ENCODE assay signal across 18 mouse cellular contexts in genomic region chr19:12585310-12585709, GRCm38 (mm10). TPM values are rescaled to one million over a fixed set of nuclear protein-coding genes. Genes with fewer than 3 reads are reported as not detected.
A peak's percentile ranks its signal among the peaks of the same experiment; 100 is the strongest.
DNase-seq lines count a peak whose midpoint lies in the region; ATAC-seq lines count a peak whose summit lies in the region.
"Had no signal": no experiment of that assay in that cellular context is flagged by ENCODE, and none has a peak within 500 bp of the region (broad histone marks: within the 10 kb centered on the region; RNA-seq: fewer than 3 reads in every experiment).

No protein-coding gene starts in this region.

- H3K27ac ChIP-seq in hindbrain, embryonic 16.5 days (ENCODE audit: low read depth, low read length), result no peak overlapping the region
- H3K27ac ChIP-seq: heart, embryonic 15.5 days; kidney, embryonic 15.5 days; limb, embryonic 13.5 days; lung, embryonic 15.5 days; midbrain, embryonic 12.5 days had no signal

- no peaks in the 10 kb centered on the region for H3K4me1 ChIP-seq in hindbrain, embryonic 16.5 days (ENCODE audit: control insufficient read depth, insufficient read depth, low read depth, low read length)
- H3K4me1 ChIP-seq: heart, embryonic 15.5 days; kidney, embryonic 15.5 days; limb, embryonic 13.5 days; lung, embryonic 15.5 days; midbrain, embryonic 12.5 days had no signal

- H3K9ac ChIP-seq in hindbrain, embryonic 16.5 days (ENCODE audit: low read depth, low read length), result no peak overlapping the region
- H3K9ac ChIP-seq: heart, embryonic 15.5 days; kidney, embryonic 15.5 days; limb, embryonic 13.5 days; lung, embryonic 15.5 days; midbrain, embryonic 12.5 days had no signal

- H3K9me3 ChIP-seq in hindbrain, embryonic 16.5 days (ENCODE audit: control insufficient read depth, low read length), result no peaks in the 10 kb centered on the region
- H3K9me3 ChIP-seq: heart, embryonic 15.5 days; kidney, embryonic 15.5 days; limb, embryonic 13.5 days; lung, embryonic 15.5 days; midbrain, embryonic 12.5 days had no signal

- H3K27me3 ChIP-seq in hindbrain, embryonic 16.5 days (replicated peaks; ENCODE audit: control insufficient read depth, insufficient read depth, low read length), result no peaks in the 10 kb centered on the region
- H3K27me3 ChIP-seq: heart, embryonic 15.5 days; kidney, embryonic 15.5 days; limb, embryonic 13.5 days; lung, embryonic 15.5 days; midbrain, embryonic 12.5 days had no signal

- no peak overlapping the region for H3K4me3 ChIP-seq in hindbrain, embryonic 16.5 days (ENCODE audit: low read length)
- H3K4me3 ChIP-seq: heart, embryonic 15.5 days; kidney, embryonic 15.5 days; limb, embryonic 13.5 days; lung, embryonic 15.5 days; midbrain, embryonic 12.5 days had no signal

- DNase-seq in heart, adult 8-10 months (ENCODE audit: low spot score), result peak; percentile 62
- DNase-seq in heart, postnatal 14 days, result no peak
- peak; percentile 37 for DNase-seq in lung, postnatal 36 days
- DNase-seq in lung, postnatal 14 days, result no peak
- no peak for DNase-seq in layer of hippocampus, adult 9-11 months
- DNase-seq: adrenal gland, postnatal 14 days; cerebellum, postnatal 14 days had no signal

- intact Hi-C loops in heart, postnatal 14 days (cut with DNase I), result no loop called here

- WGBS in hindbrain, embryonic 16.5 days, result 83% methylated on average over 4 of the region's 4 CpGs

- no peak overlapping the region for H3K4me2 ChIP-seq in hindbrain, embryonic 16.5 days (ENCODE audit: low read length)
- H3K4me2 ChIP-seq: heart, embryonic 15.5 days; kidney, embryonic 15.5 days; limb, embryonic 13.5 days; lung, embryonic 15.5 days; midbrain, embryonic 12.5 days had no signal

- ATAC-seq in hematopoietic stem cell, adult 5-6 weeks (replicated peaks in 1 of 2; ENCODE audit: insufficient read depth in 1 of 2, low FRiP score in 2 of 2, low TSS enrichment in 1 of 2, low read depth in 1 of 2, poor library complexity in 2 of 2, severe bottlenecking in 2 of 2), result peak; percentile 12 to 53; a peak in 1 of 4 replicates
- no peak for ATAC-seq in hindbrain, embryonic 16.5 days
- ATAC-seq: CD4-positive, CD25-positive, alpha-beta regulatory T cell, adult 4 months; forebrain, embryonic 14.5 days had no signal

- no peaks in the 10 kb centered on the region for H3K36me3 ChIP-seq in hindbrain, embryonic 16.5 days (ENCODE audit: control insufficient read depth, insufficient read depth, low read length)
- H3K36me3 ChIP-seq: limb, embryonic 13.5 days had no signal

RNA-seq across cellular contexts. Expression of gene Gm4952, which starts 14.5 kb away (rescaled TPM):
- not detected for total RNA-seq in heart, adult 8-10 months (2022)
- not detected for total RNA-seq in heart, postnatal 14 days (2021)
- total RNA-seq in hematopoietic stem cell, adult 5-6 weeks (2017), result not detected in 2 replicates
- 0.11 and 0.20 TPM in 2 replicates for polyA plus RNA-seq in hindbrain, embryonic 16.5 days (2015; fragmentation: Nextera tagmentation; extraction: Ambion mirVana)
- total RNA-seq: gastrocnemius, adult 8-10 months; layer of hippocampus, adult 18-20 months had no signal
- polyA plus RNA-seq: CD4-positive, CD25-positive, alpha-beta regulatory T cell, adult 4 months; forebrain, embryonic 14.5 days; midbrain, embryonic 12.5 days had no signal

RNA-seq across cellular contexts. Expression of gene Fam111a, which starts 39.8 kb away (rescaled TPM):
- total RNA-seq in heart, adult 8-10 months (2022), result 1 to 10 TPM; 2.6 to 6.7 (median 3.8) TPM
- 1 to 10 TPM; 5.8 to 7.3 TPM for total RNA-seq in heart, postnatal 14 days (2021)
- 161 and 174 TPM in 2 replicates for total RNA-seq in hematopoietic stem cell, adult 5-6 weeks (2017)
- 6.2 and 6.9 TPM in 2 replicates for polyA plus RNA-seq in hindbrain, embryonic 16.5 days (2015; fragmentation: Nextera tagmentation; extraction: Ambion mirVana)

RNA-seq across cellular contexts. Expression of gene Glyat, which starts 47.8 kb away (rescaled TPM):
- not detected for total RNA-seq in heart, adult 8-10 months (2022)
- total RNA-seq in heart, postnatal 14 days (2021), result not detected
- not detected in 2 replicates for total RNA-seq in hematopoietic stem cell, adult 5-6 weeks (2017)
- polyA plus RNA-seq in hindbrain, embryonic 16.5 days (2015; fragmentation: Nextera tagmentation; extraction: Ambion mirVana), result not detected in 2 replicates
- polyA plus RNA-seq: forebrain, embryonic 14.5 days; heart, embryonic 15.5 days; limb, embryonic 13.5 days; lung, embryonic 15.5 days; midbrain, embryonic 12.5 days had no signal

Comparison
In these comparisons a context has a peak if more than half of its experiments do, and no peak if none do; other contexts are left out.
1. DNase-seq: peak in heart, adult 8-10 months (single experiment) and lung, postnatal 36 days (single experiment); none in heart, postnatal 14 days (0 of 2), lung, postnatal 14 days (single experiment) and layer of hippocampus, adult 9-11 months (single experiment).
2. RNA of gene Fam111a, which starts 39.8 kb away (total RNA-seq): 161 to 174 TPM in hematopoietic stem cell, adult 5-6 weeks; 5.8 to 7.3 TPM in heart, postnatal 14 days and 2.6 to 6.7 TPM in heart, adult 8-10 months; every median in the first group is over 10 times any median in the second.